ENCODE assay signal across 7 mouse cellular contexts in the genomic region with DNA sequence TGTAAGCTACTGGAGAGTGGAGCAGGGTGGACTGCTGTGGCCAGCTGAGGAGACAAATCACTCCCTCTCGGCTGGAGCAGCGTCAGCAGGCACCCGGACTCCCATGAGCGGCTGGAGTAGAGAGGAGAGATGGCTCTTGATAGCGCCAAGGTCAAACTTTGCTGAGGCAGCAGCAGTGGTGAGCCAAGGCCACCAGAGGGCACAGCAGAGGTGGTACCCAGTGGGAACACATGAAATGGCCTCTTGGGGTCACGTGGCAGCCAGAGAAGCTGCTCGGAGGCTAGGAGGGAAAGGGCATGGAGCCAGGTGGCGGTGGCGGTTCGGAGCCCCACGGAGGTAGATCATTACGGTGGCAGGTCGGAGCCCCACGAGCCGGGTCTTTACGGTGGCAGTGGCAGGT. TPM values are rescaled to one million over a fixed set of nuclear protein-coding genes. Genes with fewer than 3 reads are reported as not detected.
A peak's percentile ranks its signal among the peaks of the same experiment; 100 is the strongest.
DNase-seq lines count a peak whose midpoint lies in the region; ATAC-seq and TF ChIP-seq lines count a peak whose summit lies in the region.

No protein-coding gene starts in this region.

- H3K9ac ChIP-seq in embryonic facial prominence, embryonic 14.5 days (ENCODE audit: low read depth, low read length): no peak overlapping the region
- H3K9ac ChIP-seq in limb, embryonic 14.5 days (ENCODE audit: low read depth, low read length, severe bottlenecking): no peak overlapping the region
- H3K9ac ChIP-seq in midbrain, embryonic 16.5 days (ENCODE audit: low read depth, low read length): no peak overlapping the region

- H3K4me1 ChIP-seq in embryonic facial prominence, embryonic 14.5 days (ENCODE audit: control insufficient read depth, insufficient read depth, low read length): peaks cover 9% of the 10 kb centered on the region; the same call in 1 of the 2 replicates
- H3K4me1 ChIP-seq in limb, embryonic 14.5 days (ENCODE audit: control insufficient read depth, insufficient read depth, low read length): peaks cover 12% of the 10 kb centered on the region
- H3K4me1 ChIP-seq in midbrain, embryonic 16.5 days (ENCODE audit: control insufficient read depth, insufficient read depth, low read length): no peaks in the 10 kb centered on the region

- 18% methylated on average over 15 of the region's 16 CpGs for WGBS in embryonic facial prominence, embryonic 14.5 days
- WGBS in limb, embryonic 14.5 days: 17% methylated on average over 16 of the region's 16 CpGs
- WGBS in midbrain, embryonic 16.5 days: 21% methylated on average over 16 of the region's 16 CpGs

- no peak overlapping the region for H3K4me3 ChIP-seq in embryonic facial prominence, embryonic 14.5 days (ENCODE audit: low read depth, low read length)
- no peak overlapping the region for H3K4me3 ChIP-seq in limb, embryonic 14.5 days (replicated peaks; ENCODE audit: low read length)
- no peak overlapping the region for H3K4me3 ChIP-seq in midbrain, embryonic 16.5 days (ENCODE audit: low read depth, low read length)

- H3K4me2 ChIP-seq in embryonic facial prominence, embryonic 14.5 days (ENCODE audit: low read depth, low read length): peak overlapping the region; percentile 39
- H3K4me2 ChIP-seq in limb, embryonic 14.5 days (replicated peaks; ENCODE audit: low read depth, low read length, severe bottlenecking): peak overlapping the region; percentile 33
- peak overlapping the region; percentile 32 for H3K4me2 ChIP-seq in midbrain, embryonic 16.5 days (ENCODE audit: low read length)

- peak; percentile 40 to 78 for DNase-seq in adrenal gland, postnatal 4 days (ENCODE audit: low spot score in 2 of 2)
- DNase-seq in embryonic facial prominence, embryonic 14.5 days (ENCODE audit: low spot score): peak; percentile 77
- peak; percentile 88 for DNase-seq in heart, adult 8-10 months (ENCODE audit: low spot score)
- DNase-seq in kidney, adult 9 months: peak; percentile 95
- peak; percentile 65 for DNase-seq in limb, embryonic 14.5 days (ENCODE audit: low spot score)
- DNase-seq in spleen, postnatal 10 days (ENCODE audit: low spot score in 2 of 2): peak; percentile 83 to 92

- H3K27me3 ChIP-seq in embryonic facial prominence, embryonic 14.5 days (replicated peaks; ENCODE audit: control insufficient read depth, insufficient read depth, low read length): no peaks in the 10 kb centered on the region
- no peaks in the 10 kb centered on the region for H3K27me3 ChIP-seq in limb, embryonic 14.5 days (ENCODE audit: control insufficient read depth, insufficient read depth, low read length)
- no peaks in the 10 kb centered on the region for H3K27me3 ChIP-seq in midbrain, embryonic 16.5 days (ENCODE audit: control insufficient read depth, insufficient read depth, low read depth, low read length)

- no peak overlapping the region for H3K27ac ChIP-seq in embryonic facial prominence, embryonic 14.5 days (replicated peaks; ENCODE audit: low read depth, low read length)
- H3K27ac ChIP-seq in limb, embryonic 14.5 days (replicated peaks; ENCODE audit: low read depth, low read length): no peak overlapping the region
- H3K27ac ChIP-seq in midbrain, embryonic 16.5 days (ENCODE audit: low read length): no peak overlapping the region

- no peak for TF ChIP-seq POLR2A in limb, embryonic 14.5 days (IDR thresholded peaks at IDR 0.05; ENCODE audit: borderline replicate concordance, extremely low read depth, insufficient read depth, insufficient read length)

- no peaks in the 10 kb centered on the region for H3K9me3 ChIP-seq in embryonic facial prominence, embryonic 14.5 days (ENCODE audit: control insufficient read depth, low read length)
- no peaks in the 10 kb centered on the region for H3K9me3 ChIP-seq in limb, embryonic 14.5 days (ENCODE audit: control insufficient read depth, low read length)
- H3K9me3 ChIP-seq in midbrain, embryonic 16.5 days (replicated peaks; ENCODE audit: control insufficient read depth, low read length, poor library complexity, severe bottlenecking): no peaks in the 10 kb centered on the region

- no peaks in the 10 kb centered on the region for H3K36me3 ChIP-seq in embryonic facial prominence, embryonic 14.5 days (ENCODE audit: control insufficient read depth, insufficient read depth, low read length)
- no peaks in the 10 kb centered on the region for H3K36me3 ChIP-seq in limb, embryonic 14.5 days (ENCODE audit: control insufficient read depth, insufficient read depth, low read length)
- no peaks in the 10 kb centered on the region for H3K36me3 ChIP-seq in midbrain, embryonic 16.5 days (ENCODE audit: control insufficient read depth, insufficient read depth, low read length)

- ATAC-seq in embryonic facial prominence, embryonic 14.5 days (ENCODE audit: low read depth): peak; percentile 72
- ATAC-seq in limb, embryonic 14.5 days (ENCODE audit: low FRiP score, low read depth): no peak
- ATAC-seq in midbrain, embryonic 16.5 days: no peak

RNA-seq across cellular contexts. Expression of gene Armc2, which starts 12.8 kb away (rescaled TPM):
- 1 to 10 TPM; 2.8 to 3.0 TPM for total RNA-seq in adrenal gland, postnatal 4 days (2021)
- polyA plus RNA-seq in embryonic facial prominence, embryonic 14.5 days (2014; fragmentation: Nextera tagmentation; extraction: Ambion mirVana): 4.1 and 4.6 TPM in 2 replicates
- total RNA-seq in heart, adult 8-10 months (2022): 10 to 100 TPM; 22.2 to 29.8 (median 28.0) TPM
- polyA plus RNA-seq in limb, embryonic 14.5 days (2012; rRNA removed): 4.2 and 4.8 TPM in 2 replicates
- polyA plus RNA-seq in limb, embryonic 14.5 days (2014; fragmentation: Nextera tagmentation; extraction: Ambion mirVana): 3.6 and 4.0 TPM in 2 replicates
- 11.7 and 12.1 TPM in 2 replicates for polyA plus RNA-seq in midbrain, embryonic 16.5 days (2015; fragmentation: Nextera tagmentation; extraction: Ambion mirVana)
